Mouse (Mus musculus): ENCODE data around the gene Myocd.

The Myocd gene

DNA sequence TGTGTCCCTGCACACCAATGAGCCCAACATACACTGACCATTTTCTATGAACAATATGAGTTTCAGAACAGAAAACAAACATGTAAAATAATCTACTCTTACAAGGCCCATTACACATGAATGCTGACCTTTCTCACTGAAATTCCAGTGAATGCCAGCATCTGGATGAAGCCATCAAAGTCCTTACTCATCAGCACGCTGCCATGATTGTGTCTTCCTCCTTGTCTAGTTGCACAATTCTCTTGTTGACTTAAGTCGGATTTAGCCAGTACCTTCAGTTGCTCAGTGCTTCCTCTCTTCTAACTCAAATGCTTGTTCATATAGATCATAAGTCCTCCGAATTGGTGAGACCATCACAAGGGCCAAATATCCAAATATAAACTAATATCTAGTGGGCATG lies 130.8 kb downstream of the Myocd start:
- in situ Hi-C loops (cut with MseI, MboI): no loop called here

DNA sequence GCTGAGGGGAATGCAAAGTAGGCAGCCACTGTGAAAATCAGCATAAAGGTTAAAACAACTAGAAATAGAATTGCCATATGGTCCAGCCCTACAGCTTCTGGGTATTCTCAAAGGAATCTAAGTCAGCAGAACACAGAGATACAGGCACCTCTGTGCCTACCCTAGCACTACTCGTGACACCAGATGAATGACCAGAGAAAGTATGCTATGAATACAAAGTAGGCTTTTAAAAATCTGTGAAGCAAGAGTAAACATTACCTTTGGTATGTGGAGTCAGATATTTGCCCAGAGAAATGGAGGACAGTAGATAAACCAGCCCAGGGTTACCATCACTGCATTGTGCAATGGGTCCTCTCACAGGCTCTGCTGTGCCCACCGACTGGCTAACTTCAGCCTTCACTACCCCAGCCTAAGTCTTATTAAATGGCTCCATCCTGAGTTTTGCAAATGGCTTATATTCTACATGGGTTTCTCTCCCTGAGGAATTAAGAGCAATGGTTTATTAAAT lies 132.6 kb downstream of the Myocd start:
- in situ Hi-C loops (cut with MseI, MboI): no loop called here

- in situ Hi-C loops (cut with MseI, MboI): no loop called here
Observed at GRCm38 (mm10) chr11:65135251-65135739, 134.5 kb downstream of the Myocd start.

- in situ Hi-C loops (cut with MseI, MboI): no loop called here
Observed at GRCm38 (mm10) chr11:65133661-65134060, 136.1 kb downstream of the Myocd start.

GRCm38 (mm10) chr11:65129110-65129509 lies 140.7 kb downstream of the Myocd start:
- in situ Hi-C loops (cut with MseI, MboI): no loop called here

DNA sequence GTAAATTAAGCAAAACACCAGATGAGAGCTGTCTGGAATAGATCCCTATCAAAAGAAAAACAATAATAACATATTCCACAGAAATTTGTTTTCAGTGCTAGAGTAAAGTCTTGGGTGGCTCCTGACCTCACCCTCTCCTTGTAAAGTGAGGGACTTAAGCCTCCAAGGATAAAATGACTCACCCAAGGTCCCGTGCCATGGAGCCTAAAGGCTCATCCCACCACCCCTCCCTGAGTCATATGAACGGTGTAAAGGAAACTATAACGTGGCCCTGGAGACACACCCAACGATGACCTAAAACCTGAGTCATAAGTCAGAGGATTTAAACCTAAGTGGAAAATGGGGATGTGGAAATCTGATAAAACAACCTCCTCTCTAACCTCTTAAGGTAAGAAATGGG lies 141.1 kb downstream of the Myocd start:
- in situ Hi-C loops (cut with MseI, MboI): no loop called here

DNA sequence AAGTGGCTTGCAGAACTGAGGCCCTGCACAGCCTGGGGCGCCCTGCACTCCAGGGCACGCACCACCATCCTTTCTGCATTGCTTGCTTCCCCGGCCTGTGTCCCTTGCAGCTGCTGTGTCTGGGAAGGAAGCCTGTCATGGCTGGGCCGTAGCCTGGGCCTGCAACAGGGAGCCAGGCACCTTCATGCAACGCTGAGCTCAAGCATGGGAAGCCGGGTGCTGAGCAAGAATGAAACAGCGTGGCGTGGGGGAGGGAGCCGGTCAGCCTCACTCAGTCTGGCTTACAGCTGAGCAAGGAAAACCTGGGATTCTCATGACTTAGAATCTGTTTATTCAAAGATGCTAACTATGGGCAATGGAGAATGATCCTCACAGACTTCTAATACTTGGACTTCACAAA lies 143.2 kb downstream of the Myocd start:
- in situ Hi-C loops (cut with MseI, MboI): no loop called here
